Mouse (Mus musculus): ENCODE measurements around the gene Arhgap21. TPM values are rescaled to one million over a fixed set of nuclear protein-coding genes. Genes with fewer than 3 reads are reported as not detected.

Gene Arhgap21
- polyA plus RNA-seq, 1 experiment from 2014 or later: 40.9 TPM

DNA sequence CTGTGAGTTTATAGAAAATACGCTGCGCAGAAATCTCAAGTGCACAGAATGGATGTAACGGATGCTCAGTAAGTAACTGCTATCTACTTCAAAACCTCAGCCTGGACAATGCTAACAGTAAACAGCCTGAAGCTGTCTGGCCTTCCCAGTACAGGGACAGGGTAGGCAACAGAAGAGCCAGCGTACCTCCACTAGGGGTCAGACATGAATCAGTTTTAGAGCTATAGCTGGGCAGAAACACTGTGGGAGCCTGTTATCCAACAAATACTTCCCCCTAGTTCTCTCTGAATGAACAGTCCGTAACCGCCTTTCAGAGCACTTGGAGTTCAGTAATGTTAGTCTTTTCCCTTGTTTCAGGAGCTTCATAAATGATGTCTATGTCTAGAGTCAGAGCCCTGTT, 70.0 kb downstream of the Arhgap21 start:
- no peaks in the 10 kb centered on the region for H3K9me3 ChIP-seq (ENCODE audit: control insufficient read depth, low read length)
- H3K4me3 ChIP-seq (replicated peaks; ENCODE audit: low read length): no peak overlapping the region
- WGBS: 35% methylated on average over 6 of the region's 6 CpGs
- H3K27me3 ChIP-seq (replicated peaks; ENCODE audit: control insufficient read depth, insufficient read depth, low read length): no peaks in the 10 kb centered on the region
- ATAC-seq: peak; percentile 96
- H3K4me2 ChIP-seq (ENCODE audit: low read length): no peak overlapping the region
- H3K4me1 ChIP-seq (replicated peaks; ENCODE audit: control insufficient read depth, insufficient read depth, low read length): peaks cover 8% of the 10 kb centered on the region
- H3K9ac ChIP-seq (replicated peaks; ENCODE audit: low read depth, low read length): no peak overlapping the region
- H3K27ac ChIP-seq (ENCODE audit: low read length): no peak overlapping the region
- no peaks in the 10 kb centered on the region for H3K36me3 ChIP-seq (ENCODE audit: control insufficient read depth, insufficient read depth)

DNA sequence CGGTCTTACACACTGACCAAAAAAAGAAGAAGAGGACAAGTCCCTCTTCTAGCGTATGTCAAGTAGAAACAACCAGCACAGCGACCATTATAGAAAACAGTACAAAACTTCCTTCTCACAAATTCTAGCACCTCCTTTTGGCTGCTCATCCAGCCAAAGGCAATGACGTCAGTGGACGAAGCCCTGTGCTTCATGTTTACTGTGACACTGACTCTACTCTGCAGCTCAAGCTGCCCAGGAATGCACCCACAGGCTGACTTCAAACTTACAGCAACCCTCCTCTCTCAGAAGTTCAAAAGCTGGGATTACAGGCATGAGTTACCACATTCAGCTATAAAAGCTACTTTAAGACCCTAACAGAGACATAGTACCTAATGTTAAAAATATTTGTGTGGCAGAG, 72.2 kb downstream of the Arhgap21 start:
- 83% methylated on average over 5 of the region's 5 CpGs for WGBS

DNA sequence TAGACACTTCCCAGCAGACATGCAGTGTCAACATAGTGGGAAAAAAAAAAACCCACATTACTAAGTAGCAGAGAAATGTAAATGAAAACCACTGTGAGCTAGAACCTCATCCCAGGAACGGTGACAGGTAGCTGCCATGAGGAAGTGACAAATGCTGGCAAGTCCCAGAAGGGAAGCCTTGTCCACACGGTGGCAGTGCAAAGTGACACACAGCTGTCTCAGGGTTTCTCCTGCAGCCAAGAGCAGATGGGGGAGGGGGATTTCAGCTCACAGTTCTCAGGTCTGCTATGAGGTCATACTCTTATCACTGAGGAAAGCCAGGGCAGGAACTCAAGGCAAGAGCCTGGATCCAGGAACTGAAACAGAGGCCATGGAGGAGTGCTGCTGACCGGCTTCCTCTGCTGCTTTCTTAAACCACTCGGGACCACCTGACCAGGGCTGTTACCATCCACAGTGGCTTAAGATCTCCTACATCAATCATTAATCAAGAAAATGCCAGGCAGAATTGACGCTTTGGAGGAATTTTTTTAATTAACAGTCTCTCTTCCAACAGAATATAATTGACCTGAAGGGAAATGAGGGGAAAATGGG, 74.5 kb downstream of the Arhgap21 start:
- no peak overlapping the region for H3K9ac ChIP-seq (replicated peaks; ENCODE audit: low read depth, low read length)
- no peaks in the 10 kb centered on the region for H3K9me3 ChIP-seq (ENCODE audit: control insufficient read depth, low read length)
- no peak overlapping the region for H3K27ac ChIP-seq (ENCODE audit: low read length)
- no peak overlapping the region for H3K4me3 ChIP-seq (replicated peaks; ENCODE audit: low read length)
- peak; percentile 31; the same call in 1 of the 2 replicates for ATAC-seq
- no peak overlapping the region for H3K4me2 ChIP-seq (ENCODE audit: low read length)
- peaks cover 4% of the 10 kb centered on the region for H3K4me1 ChIP-seq (replicated peaks; ENCODE audit: control insufficient read depth, insufficient read depth, low read length)
- 24% methylated on average over 5 of the region's 5 CpGs for WGBS
- no peaks in the 10 kb centered on the region; the same call in 1 of the 2 replicates for H3K36me3 ChIP-seq (ENCODE audit: control insufficient read depth, insufficient read depth)
- H3K27me3 ChIP-seq (replicated peaks; ENCODE audit: control insufficient read depth, insufficient read depth, low read length): no peaks in the 10 kb centered on the region

More for the DNA sequence above, 72.2 kb downstream of the Arhgap21 start:
- H3K27me3 ChIP-seq (replicated peaks; ENCODE audit: control insufficient read depth, insufficient read depth, low read length): no peaks in the 10 kb centered on the region
- ATAC-seq: no peak
- H3K36me3 ChIP-seq (ENCODE audit: control insufficient read depth, insufficient read depth): no peaks in the 10 kb centered on the region; the same call in 1 of the 2 replicates
- no peaks in the 10 kb centered on the region for H3K9me3 ChIP-seq (ENCODE audit: control insufficient read depth, low read length)
- no peak overlapping the region for H3K9ac ChIP-seq (replicated peaks; ENCODE audit: low read depth, low read length)
- H3K4me2 ChIP-seq (ENCODE audit: low read length): no peak overlapping the region
- H3K27ac ChIP-seq (ENCODE audit: low read length): no peak overlapping the region
- no peak overlapping the region for H3K4me3 ChIP-seq (replicated peaks; ENCODE audit: low read length)
- H3K4me1 ChIP-seq (replicated peaks; ENCODE audit: control insufficient read depth, insufficient read depth, low read length): peaks cover 8% of the 10 kb centered on the region

DNA sequence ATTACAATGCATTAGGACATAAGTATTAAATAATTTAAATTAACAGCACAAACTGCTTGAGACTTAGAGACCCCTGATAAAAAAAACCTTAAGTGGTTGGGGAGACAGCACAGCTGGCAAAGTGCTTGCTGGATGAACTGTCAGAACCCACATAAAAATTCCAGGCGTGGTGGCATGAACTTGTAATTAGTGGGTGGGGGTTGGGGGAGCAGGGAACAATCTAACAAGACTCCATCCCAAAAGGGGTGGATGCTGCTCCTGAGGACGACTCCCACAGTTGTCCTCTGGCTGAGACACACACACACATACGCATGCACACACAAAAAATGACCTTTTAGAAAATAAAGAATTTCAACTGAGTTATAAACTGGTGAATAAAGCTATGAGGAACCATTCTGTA, 79.9 kb downstream of the Arhgap21 start:
- 67% methylated on average over 3 of the region's 3 CpGs for WGBS
- H3K9me3 ChIP-seq (ENCODE audit: control insufficient read depth, low read length): no peaks in the 10 kb centered on the region
- H3K27ac ChIP-seq (ENCODE audit: low read length): no peak overlapping the region
- ATAC-seq: no peak
- no peaks in the 10 kb centered on the region for H3K4me1 ChIP-seq (replicated peaks; ENCODE audit: control insufficient read depth, insufficient read depth, low read length)
- no peak overlapping the region for H3K4me2 ChIP-seq (ENCODE audit: low read length)
- H3K27me3 ChIP-seq (replicated peaks; ENCODE audit: control insufficient read depth, insufficient read depth, low read length): no peaks in the 10 kb centered on the region
- no peak overlapping the region for H3K4me3 ChIP-seq (replicated peaks; ENCODE audit: low read length)
- H3K36me3 ChIP-seq (ENCODE audit: control insufficient read depth, insufficient read depth): peaks cover 2% of the 10 kb centered on the region; the same call in 1 of the 2 replicates
- H3K9ac ChIP-seq (replicated peaks; ENCODE audit: low read depth, low read length): no peak overlapping the region

DNA sequence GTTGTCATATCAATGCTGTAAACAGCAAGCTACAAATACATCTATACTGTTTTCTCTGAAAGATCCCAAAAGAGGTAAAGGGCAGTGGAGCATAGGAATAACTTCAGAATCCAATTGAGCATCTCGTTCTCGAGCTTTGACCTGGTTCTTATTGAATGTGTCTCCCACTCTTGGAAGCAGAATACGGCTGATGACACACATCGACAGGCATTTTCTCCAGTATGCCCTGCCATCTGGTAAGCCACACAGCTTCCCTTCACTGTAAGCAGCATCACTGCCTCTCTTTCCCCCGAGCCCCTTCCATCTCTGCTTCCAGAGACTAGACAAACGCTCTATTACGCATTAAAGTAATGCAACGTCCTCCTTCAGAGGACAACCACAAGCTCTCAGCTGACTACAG, 85.4 kb downstream of the Arhgap21 start:
- H3K9me3 ChIP-seq (ENCODE audit: control insufficient read depth, low read length): no peaks in the 10 kb centered on the region
- peaks cover 20% of the 10 kb centered on the region for H3K36me3 ChIP-seq (ENCODE audit: control insufficient read depth, insufficient read depth)
- WGBS: 57% methylated on average over 8 of the region's 8 CpGs
- no peak overlapping the region for H3K9ac ChIP-seq (replicated peaks; ENCODE audit: low read depth, low read length)
- no peak overlapping the region for H3K4me3 ChIP-seq (replicated peaks; ENCODE audit: low read length)
- H3K27ac ChIP-seq (ENCODE audit: low read length): peak overlapping the region; percentile 13; the same call in 1 of the 2 replicates
- H3K4me1 ChIP-seq (replicated peaks; ENCODE audit: control insufficient read depth, insufficient read depth, low read length): 0 out of 2 replicates have a peak, but pooled peaks cover 3% of the 10 kb centered on the region
- no peak overlapping the region for H3K4me2 ChIP-seq (ENCODE audit: low read length)
- no peaks in the 10 kb centered on the region for H3K27me3 ChIP-seq (replicated peaks; ENCODE audit: control insufficient read depth, insufficient read depth, low read length)
- peak; percentile 81; the same call in 1 of the 2 replicates for ATAC-seq

DNA sequence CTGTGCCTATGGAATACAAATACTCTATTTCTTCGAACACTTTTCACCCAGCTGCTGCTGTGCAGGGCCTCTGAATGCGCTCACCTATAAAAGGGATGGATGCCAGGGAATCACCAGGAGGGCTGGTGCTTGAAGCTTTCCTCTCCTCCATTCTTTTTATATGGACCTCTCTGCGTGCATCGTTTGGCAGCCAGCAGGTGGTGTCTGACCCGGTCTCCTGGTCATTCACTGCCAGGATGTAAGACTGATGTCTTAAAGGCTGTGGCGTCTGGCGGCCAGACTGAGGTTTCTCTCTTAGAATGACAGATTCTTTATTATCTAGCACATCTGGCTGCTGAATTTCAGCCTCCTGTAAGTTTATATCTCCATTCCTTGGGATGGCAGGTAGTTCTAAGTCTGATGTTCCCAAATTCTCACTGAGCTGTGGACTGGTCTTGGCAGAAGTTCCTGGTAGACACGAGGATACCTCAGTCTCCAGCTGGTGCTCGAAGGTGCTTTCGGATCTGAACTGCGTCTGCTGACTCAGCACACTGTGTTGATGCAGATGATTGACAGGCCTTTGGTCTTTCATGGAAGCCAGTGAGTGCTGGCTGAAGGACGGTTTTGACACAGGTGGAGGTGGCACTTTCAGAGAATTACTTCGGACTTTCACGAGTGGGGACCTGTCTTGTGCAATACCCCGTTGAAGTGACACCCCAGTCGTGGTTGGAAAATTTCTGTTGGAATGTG, 88.6 kb downstream of the Arhgap21 start:
- Histone ChIP-seq H3K27me3 (replicated peaks; ENCODE audit: control insufficient read depth, insufficient read depth, low read length) (no peaks in the 10 kb centered on the region), H3K9me3 (ENCODE audit: control insufficient read depth, low read length) (no peaks in the 10 kb centered on the region), H3K36me3 (ENCODE audit: control insufficient read depth, insufficient read depth) (peaks cover 18% of the 10 kb centered on the region), H3K4me3 (replicated peaks; ENCODE audit: low read length) (no peak overlapping the region), H3K4me2 (ENCODE audit: low read length) (no peak overlapping the region), H3K9ac (replicated peaks; ENCODE audit: low read depth, low read length) (no peak overlapping the region), H3K4me1 (replicated peaks; ENCODE audit: control insufficient read depth, insufficient read depth, low read length) (0 out of 2 replicates have a peak, but pooled peaks cover 3% of the 10 kb centered on the region), H3K27ac (ENCODE audit: low read length) (no peak overlapping the region)
- no peak for ATAC-seq
- WGBS: 71% methylated on average over 16 of the region's 16 CpGs

DNA sequence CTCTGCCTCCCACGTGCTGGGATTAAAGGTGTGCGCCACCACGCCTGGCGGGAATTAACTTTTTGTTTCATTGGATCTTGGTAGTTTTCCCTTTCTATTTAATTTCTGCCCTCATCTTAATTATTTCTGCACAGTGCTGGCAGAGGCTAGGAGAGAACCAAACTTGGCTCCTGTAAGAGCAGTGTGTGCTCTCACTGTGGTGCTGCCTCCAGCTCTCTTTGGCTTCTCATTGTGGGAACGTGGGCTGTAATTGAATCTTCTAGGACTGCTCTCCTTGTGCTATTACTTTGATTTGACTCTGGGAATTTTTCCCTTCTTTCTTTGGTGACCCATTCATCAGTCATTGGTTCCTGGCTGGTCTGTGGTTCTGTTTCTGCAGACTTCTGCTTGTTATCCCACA, 94.1 kb downstream of the Arhgap21 start:
- ATAC-seq: no peak
- no peak overlapping the region for H3K27ac ChIP-seq (ENCODE audit: low read length)
- WGBS: 95% methylated on average over 5 of the region's 5 CpGs
- no peaks in the 10 kb centered on the region for H3K4me1 ChIP-seq (replicated peaks; ENCODE audit: control insufficient read depth, insufficient read depth, low read length)
- no peaks in the 10 kb centered on the region for H3K9me3 ChIP-seq (ENCODE audit: control insufficient read depth, low read length)
- H3K36me3 ChIP-seq (ENCODE audit: control insufficient read depth, insufficient read depth): peaks cover 10% of the 10 kb centered on the region
- H3K4me2 ChIP-seq (ENCODE audit: low read length): no peak overlapping the region
- no peak overlapping the region for H3K9ac ChIP-seq (replicated peaks; ENCODE audit: low read depth, low read length)
- H3K27me3 ChIP-seq (replicated peaks; ENCODE audit: control insufficient read depth, insufficient read depth, low read length): no peaks in the 10 kb centered on the region
- no peak overlapping the region for H3K4me3 ChIP-seq (replicated peaks; ENCODE audit: low read length)

DNA sequence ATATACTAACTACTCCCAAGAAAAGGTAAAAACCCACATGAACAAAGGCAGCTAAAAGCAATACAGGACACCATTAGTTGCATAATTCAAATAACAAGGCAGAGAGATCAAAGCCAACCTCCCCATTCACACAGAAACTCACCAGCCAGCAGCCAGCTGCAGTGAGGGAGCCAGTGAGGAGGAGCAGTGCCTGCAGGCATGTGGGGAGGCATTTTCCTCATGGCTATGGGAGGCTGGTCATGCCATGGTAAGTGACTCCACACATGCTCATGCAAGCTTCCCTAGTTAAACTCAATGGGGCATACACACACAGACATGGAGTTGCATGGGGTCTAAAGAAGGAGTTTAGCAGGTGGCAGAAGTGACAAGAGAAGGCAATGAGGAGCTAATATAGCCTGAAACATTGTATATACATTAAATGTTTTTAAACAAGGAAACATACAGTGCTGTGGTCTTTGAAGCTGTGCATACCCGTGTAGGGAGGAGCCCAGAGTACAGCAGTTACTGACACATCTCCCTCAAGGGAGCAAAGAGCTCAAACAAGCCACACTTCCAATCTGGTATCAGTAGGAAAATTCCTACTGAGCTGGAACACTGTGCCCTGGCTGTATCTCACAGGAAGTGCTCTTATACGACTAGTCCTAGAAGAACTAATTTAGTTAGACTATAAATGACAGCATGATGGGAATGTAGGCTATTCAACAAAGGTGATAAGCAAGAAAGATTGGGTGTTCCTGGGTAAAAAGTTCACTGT, 99.3 kb downstream of the Arhgap21 start:
- H3K4me3 ChIP-seq (replicated peaks; ENCODE audit: low read length): no peak overlapping the region
- H3K9me3 ChIP-seq (ENCODE audit: control insufficient read depth, low read length): no peaks in the 10 kb centered on the region
- no peak for ATAC-seq
- no peak overlapping the region for H3K9ac ChIP-seq (replicated peaks; ENCODE audit: low read depth, low read length)
- no peak overlapping the region for H3K4me2 ChIP-seq (ENCODE audit: low read length)
- H3K4me1 ChIP-seq (replicated peaks; ENCODE audit: control insufficient read depth, insufficient read depth, low read length): no peaks in the 10 kb centered on the region
- WGBS: 74% methylated on average over 2 of the region's 2 CpGs
- no peak overlapping the region for H3K27ac ChIP-seq (ENCODE audit: low read length)
- H3K27me3 ChIP-seq (replicated peaks; ENCODE audit: control insufficient read depth, insufficient read depth, low read length): no peaks in the 10 kb centered on the region
- H3K36me3 ChIP-seq (ENCODE audit: control insufficient read depth, insufficient read depth): peaks cover 13% of the 10 kb centered on the region

DNA sequence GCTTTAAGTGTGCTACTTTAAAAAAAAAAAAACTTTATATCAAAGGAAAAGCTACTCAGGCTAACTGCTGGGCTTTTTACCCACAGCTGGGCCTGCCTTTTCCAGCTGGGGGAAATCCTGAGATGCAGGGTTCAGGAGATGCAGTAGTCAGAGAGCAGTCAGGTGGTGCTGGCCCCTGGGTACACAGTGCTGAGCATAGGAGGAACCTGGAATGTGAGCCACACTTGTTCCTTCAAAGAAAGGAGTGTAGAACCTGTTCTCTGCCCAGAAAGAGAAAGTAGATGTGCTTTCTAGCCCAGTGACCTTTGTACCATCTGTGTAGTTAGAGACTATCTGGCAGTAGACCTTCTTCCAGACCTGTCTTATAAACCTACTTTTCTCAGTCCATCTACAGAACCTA, 100.6 kb downstream of the Arhgap21 start:
- no peak for ATAC-seq
- Histone ChIP-seq H3K4me2 (ENCODE audit: low read length) (no peak overlapping the region), H3K4me1 (replicated peaks; ENCODE audit: control insufficient read depth, insufficient read depth, low read length) (no peaks in the 10 kb centered on the region), H3K9ac (replicated peaks; ENCODE audit: low read depth, low read length) (no peak overlapping the region), H3K36me3 (ENCODE audit: control insufficient read depth, insufficient read depth) (peaks cover 15% of the 10 kb centered on the region), H3K27ac (ENCODE audit: low read length) (no peak overlapping the region), H3K4me3 (replicated peaks; ENCODE audit: low read length) (no peak overlapping the region), H3K27me3 (replicated peaks; ENCODE audit: control insufficient read depth, insufficient read depth, low read length) (no peaks in the 10 kb centered on the region), H3K9me3 (ENCODE audit: control insufficient read depth, low read length) (no peaks in the 10 kb centered on the region)
